Mouse (Mus musculus) midbrain, postnatal 0 days (tissue): ENCODE measurements around the gene Zfp110. TPM values are rescaled to one million over a fixed set of nuclear protein-coding genes. Genes with fewer than 3 reads are reported as not detected.
"Not testable (repeated sequence)": the region's sequence is repeated elsewhere in the genome, so short reads cannot be mapped to it uniquely, and the experiment has no call there.

Experiments
- ATAC-seq: fragments of 200-750 bp; cut with Nextera tagmentation; 2 replicates; pipeline ENCODE4 v1.8.0; 2017; ENCODE audit warnings: moderate number of reproducible peaks, mild to moderate bottlenecking, moderate TSS enrichment, moderate library complexity; ENCODE audit not compliant: low FRiP score
- DNase-seq: peaks from one replicate; pipeline ENCODE4 v3.0.0-alpha.2; 2015; ENCODE audit warnings: low spot score
- H3K27ac ChIP-seq: fragments of 300-500 bp; sonication (generic); 2 replicates; pipeline ENCODE4 v1.5.1; 2014; ENCODE audit warnings: low read depth, mild to moderate bottlenecking, low read length, mixed read lengths
- H3K27me3 ChIP-seq: fragments of 300-500 bp; sonication (generic); 2 replicates; pipeline ENCODE4 v1.6.1; 2014; ENCODE audit warnings: low read length, control low read depth, mixed read lengths; ENCODE audit not compliant: insufficient read depth
- H3K36me3 ChIP-seq: fragments of 300-500 bp; sonication (generic); 2 replicates; pipeline ENCODE4 v1.6.1; 2014; ENCODE audit warnings: low read length, control low read depth, mixed read lengths; ENCODE audit not compliant: insufficient read depth
- H3K4me1 ChIP-seq: fragments of 300-500 bp; sonication (generic); 2 replicates; pipeline ENCODE4 v1.6.1; 2014; ENCODE audit warnings: mild to moderate bottlenecking, control low read depth, antibody characterized with exemption, low read length, mixed read lengths; ENCODE audit not compliant: insufficient read depth
- H3K4me2 ChIP-seq: fragments of 300-500 bp; sonication (generic); 2 replicates; pipeline ENCODE4 v1.6.1; 2014; ENCODE audit warnings: low read depth, mild to moderate bottlenecking, low read length, mixed read lengths; ENCODE audit not compliant: poor library complexity, severe bottlenecking
- H3K4me3 ChIP-seq: fragments of 300-500 bp; sonication (generic); 2 replicates; pipeline ENCODE4 v1.5.1; 2014; ENCODE audit warnings: low read depth, mild to moderate bottlenecking, low read length, moderate library complexity
- H3K9ac ChIP-seq: fragments of 300-500 bp; sonication (generic); replicated peaks from 2 replicates; pipeline ENCODE4 v1.6.1; 2014; ENCODE audit warnings: mild to moderate bottlenecking, low read length, moderate library complexity, mixed read lengths; ENCODE audit not compliant: poor library complexity, severe bottlenecking
- H3K9me3 ChIP-seq: fragments of 300-500 bp; sonication (generic); 2 replicates; pipeline ENCODE4 v1.6.1; 2016; ENCODE audit warnings: low read length, control low read depth
- CTCF ChIP-seq: IDR thresholded peaks from 2 replicates; pipeline ENCODE4 v1.5.1; 2016; ENCODE audit warnings: antibody characterized with exemption, mild to moderate bottlenecking
- whole genome bisulfite sequencing: fragments of 180-500 bp; shearing (Covaris S2); extraction: QIAGEN DNeasy Blood & Tissue Kit; methylation state at CpG from one replicate; pipeline ENCODE4 v1.1.7; 2014; 5-methylcytosine and 5-hydroxymethylcytosine counted together
- polyA plus RNA-seq: library from polyadenylated mRNA; unstranded; fragments of >200 nt; fragmentation: Nextera tagmentation; extraction: Ambion mirVana; gene quantifications from 2 replicates; pipeline ENCODE4 v1.2.1, GENCODE M21; 2015
- total RNA-seq: library from RNA; depleted of rRNA; stranded (reverse); fragments of >200 nt; gene quantifications from 2 replicates; pipeline ENCODE4 v1.2.3, GENCODE M21; 2014

Zfp110 gene
- total and polyA plus RNA-seq, 2 experiments from 2014 or later: 11.8 to 19.4 TPM

- no peak overlapping the region for H3K27ac ChIP-seq
- WGBS: 97% methylated on average over 4 of the region's 4 CpGs
- no peak overlapping the region for H3K9ac ChIP-seq
- H3K36me3 ChIP-seq: peaks cover 13% of the 10 kb centered on the region; the same call in 1 of the 2 replicates
- no peaks in the 10 kb centered on the region for H3K4me1 ChIP-seq
- peak overlapping the region; percentile 62 for H3K4me3 ChIP-seq
- H3K4me2 ChIP-seq: peak overlapping the region; percentile 57; the same call in 1 of the 2 replicates
- no peaks in the 10 kb centered on the region for H3K27me3 ChIP-seq
- DNase-seq: no peak
- no peak for ATAC-seq
- TF ChIP-seq CTCF: no peak
- H3K9me3 ChIP-seq: peaks cover 22% of the 10 kb centered on the region
These were observed 1.2 kb downstream of the Zfp110 start for GRCm38 (mm10) chr7:12835779-12836178.

- no peak for ATAC-seq
- TF ChIP-seq CTCF: peak; percentile 50
- no peak overlapping the region for H3K4me3 ChIP-seq
- H3K36me3 ChIP-seq: 0 out of 2 replicates have a peak, but pooled peaks cover 2% of the 10 kb centered on the region
- no peak for DNase-seq
- WGBS: 24% methylated on average over 3 of the region's 3 CpGs
- H3K9ac ChIP-seq: no peak overlapping the region
- no peak overlapping the region for H3K4me2 ChIP-seq
- no peaks in the 10 kb centered on the region for H3K4me1 ChIP-seq
- H3K27ac ChIP-seq: no peak overlapping the region
- H3K9me3 ChIP-seq: peaks cover 5% of the 10 kb centered on the region; the same call in 1 of the 2 replicates
- H3K27me3 ChIP-seq: peaks cover 4% of the 10 kb centered on the region; the same call in 1 of the 2 replicates
These were observed 39.7 kb downstream of the Zfp110 start for GRCm38 (mm10) chr7:12874301-12874700.

GRCm38 (mm10) chr7:12880036-12880435 lies 45.5 kb downstream of the Zfp110 start:
- peak overlapping the region; percentile 60 for H3K4me3 ChIP-seq
- 0 out of 2 replicates have a peak, but pooled peaks cover 9% of the 10 kb centered on the region for H3K36me3 ChIP-seq
- DNase-seq (no peak), ATAC-seq (no peak)
- H3K4me1 ChIP-seq: no peaks in the 10 kb centered on the region
- no peak overlapping the region for H3K27ac ChIP-seq
- no peaks in the 10 kb centered on the region for H3K27me3 ChIP-seq
- no peaks in the 10 kb centered on the region for H3K9me3 ChIP-seq
- no peak for TF ChIP-seq CTCF
- no peak overlapping the region for H3K9ac ChIP-seq
- H3K4me2 ChIP-seq: peak overlapping the region; percentile 72

- DNase-seq, H3K4me1 ChIP-seq, H3K9me3 ChIP-seq, H3K27me3 ChIP-seq: not testable (repeated sequence)
- H3K4me3 ChIP-seq: peak overlapping the region; percentile 60
- H3K36me3 ChIP-seq: peaks cover 10% of the 10 kb centered on the region
- 0 out of 2 replicates have a peak overlapping the region, but pooled peaks have one; percentile 6 for H3K27ac ChIP-seq
- H3K4me2 ChIP-seq: peak overlapping the region; percentile 72
- ATAC-seq: peak; percentile 26
- WGBS: 43% methylated on average over 8 of the region's 8 CpGs
- peak overlapping the region; percentile 59; the same call in 1 of the 2 replicates for H3K9ac ChIP-seq
These were observed 45.9 kb downstream of the Zfp110 start for GRCm38 (mm10) chr7:12880497-12880896.

- no peaks in the 10 kb centered on the region for H3K27me3 ChIP-seq
- under 1% methylated on average over 35 of the region's 35 CpGs for WGBS
- H3K9ac ChIP-seq: peak within 1 kb of the TSS; percentile 76
- TF ChIP-seq CTCF: peak; percentile 43; the same call in 1 of the 2 replicates
- peak; percentile 98 for DNase-seq
- peak within 1 kb of the TSS; percentile 60 for H3K4me3 ChIP-seq
- H3K27ac ChIP-seq: peak within 1 kb of the TSS; percentile 6
- ATAC-seq: peak; percentile 99
- H3K9me3 ChIP-seq: no peaks in the 10 kb centered on the region
- peak within 1 kb of the TSS; percentile 72 for H3K4me2 ChIP-seq
- peaks cover 16% of the 10 kb centered on the region for H3K36me3 ChIP-seq
- H3K4me1 ChIP-seq: no peaks in the 10 kb centered on the region
These were observed 46.5 kb downstream of the Zfp110 start, which contains the start of gene Zfp128 for GRCm38 (mm10) chr7:12880911-12881660. Zfp128 (plus strand) TSS chr7:12881177.

- no peaks in the 10 kb centered on the region for H3K4me1 ChIP-seq
- no peak overlapping the region for H3K9ac ChIP-seq
- H3K4me2 ChIP-seq: no peak overlapping the region
- DNase-seq (no peak), ATAC-seq (no peak)
- 89% methylated on average over 12 of the region's 12 CpGs for WGBS
- no peaks in the 10 kb centered on the region for H3K27me3 ChIP-seq
- no peaks in the 10 kb centered on the region for H3K9me3 ChIP-seq
- no peak overlapping the region for H3K27ac ChIP-seq
- H3K36me3 ChIP-seq: peaks cover 59% of the 10 kb centered on the region
- no peak for TF ChIP-seq CTCF
- H3K4me3 ChIP-seq: no peak overlapping the region
These were observed 52.2 kb downstream of the Zfp110 start for GRCm38 (mm10) chr7:12886563-12887266.
